Mouse (Mus musculus): Measurements from ENCODE around the gene Ugt1a5. TPM values are rescaled to one million over a fixed set of nuclear protein-coding genes. Genes with fewer than 3 reads are reported as not detected.

Ugt1a5 gene
- total and polyA plus RNA-seq, 2 experiments, result 119 to 159 TPM

- DNase-seq (ENCODE audit: extremely low read depth, low read depth, low spot score), result no peak
- TF ChIP-seq POLR2A (IDR thresholded peaks at IDR 0.05; ENCODE audit: extremely low read depth, insufficient read depth, low read length) (no peak), CTCF (IDR thresholded peaks at IDR 0.05; ENCODE audit: low read depth, low read length) (no peak)
- no peaks in the 10 kb centered on the region for H3K79me2 ChIP-seq (ENCODE audit: control insufficient read depth, insufficient read depth, low read length)
- no peak overlapping the region for H3K9ac ChIP-seq (ENCODE audit: low read depth, low read length)
- H3K27ac ChIP-seq (replicated peaks; ENCODE audit: insufficient read depth, low read depth, low read length), result no peak overlapping the region
- H3K4me1 ChIP-seq (ENCODE audit: control insufficient read depth, insufficient read depth, low read length), result peaks cover 11% of the 10 kb centered on the region
- WGBS, result 85% methylated on average over 5 of the region's 5 CpGs
- H3K36me3 ChIP-seq (ENCODE audit: control insufficient read depth, insufficient read depth, low read length), result no peaks in the 10 kb centered on the region
- no peak overlapping the region for H3K4me3 ChIP-seq (ENCODE audit: insufficient read depth, low read depth, low read length)
- no peaks in the 10 kb centered on the region for H3K27me3 ChIP-seq (ENCODE audit: control insufficient read depth, insufficient read depth, low read length)
Measured at GRCm38 (mm10) chr1:88250023-88250422, 84.2 kb downstream of the Ugt1a5 start.

- peak; percentile 62 for DNase-seq (ENCODE audit: extremely low read depth, low read depth, low spot score)
- H3K27me3 ChIP-seq (ENCODE audit: control insufficient read depth, insufficient read depth, low read length), result no peaks in the 10 kb centered on the region
- WGBS, result 44% methylated on average over 8 of the region's 8 CpGs
- H3K4me3 ChIP-seq (ENCODE audit: insufficient read depth, low read depth, low read length), result no peak overlapping the region
- H3K79me2 ChIP-seq (ENCODE audit: control insufficient read depth, insufficient read depth, low read length), result no peaks in the 10 kb centered on the region
- peaks cover 11% of the 10 kb centered on the region for H3K4me1 ChIP-seq (ENCODE audit: control insufficient read depth, insufficient read depth, low read length)
- H3K9ac ChIP-seq (ENCODE audit: low read depth, low read length), result no peak overlapping the region
- peak overlapping the region; percentile 0 for H3K27ac ChIP-seq (replicated peaks; ENCODE audit: insufficient read depth, low read depth, low read length)
- no peaks in the 10 kb centered on the region for H3K36me3 ChIP-seq (ENCODE audit: control insufficient read depth, insufficient read depth, low read length)
- no peak for TF ChIP-seq CTCF (IDR thresholded peaks at IDR 0.05; ENCODE audit: low read depth, low read length)
- TF ChIP-seq POLR2A (IDR thresholded peaks at IDR 0.05; ENCODE audit: extremely low read depth, insufficient read depth, low read length), result no peak
Measured at GRCm38 (mm10) chr1:88253106-88253505, 87.3 kb downstream of the Ugt1a5 start.

GRCm38 (mm10) chr1:88253540-88253939 lies 87.7 kb downstream of the Ugt1a5 start:
- Histone ChIP-seq H3K79me2 (ENCODE audit: control insufficient read depth, insufficient read depth, low read length) (no peaks in the 10 kb centered on the region), H3K4me1 (ENCODE audit: control insufficient read depth, insufficient read depth, low read length) (peaks cover 11% of the 10 kb centered on the region), H3K36me3 (ENCODE audit: control insufficient read depth, insufficient read depth, low read length) (no peaks in the 10 kb centered on the region), H3K27ac (replicated peaks; ENCODE audit: insufficient read depth, low read depth, low read length) (peak overlapping the region; percentile 2; the same call in 1 of the 2 replicates), H3K27me3 (ENCODE audit: control insufficient read depth, insufficient read depth, low read length) (no peaks in the 10 kb centered on the region), H3K4me3 (ENCODE audit: insufficient read depth, low read depth, low read length) (no peak overlapping the region), H3K9ac (ENCODE audit: low read depth, low read length) (no peak overlapping the region)
- peak; percentile 98 for DNase-seq (ENCODE audit: extremely low read depth, low read depth, low spot score)
- TF ChIP-seq CTCF (IDR thresholded peaks at IDR 0.05; ENCODE audit: low read depth, low read length), result no peak
- TF ChIP-seq POLR2A (IDR thresholded peaks at IDR 0.05; ENCODE audit: extremely low read depth, insufficient read depth, low read length), result no peak
- WGBS, result 44% methylated on average over 6 of the region's 6 CpGs

- WGBS, result 87% methylated on average over 12 of the region's 12 CpGs
- Histone ChIP-seq H3K4me1 (ENCODE audit: control insufficient read depth, insufficient read depth, low read length) (peaks cover 21% of the 10 kb centered on the region), H3K27me3 (ENCODE audit: control insufficient read depth, insufficient read depth, low read length) (no peaks in the 10 kb centered on the region), H3K27ac (replicated peaks; ENCODE audit: insufficient read depth, low read depth, low read length) (no peak overlapping the region), H3K79me2 (ENCODE audit: control insufficient read depth, insufficient read depth, low read length) (no peaks in the 10 kb centered on the region), H3K9ac (ENCODE audit: low read depth, low read length) (no peak overlapping the region), H3K4me3 (ENCODE audit: insufficient read depth, low read depth, low read length) (no peak overlapping the region), H3K36me3 (ENCODE audit: control insufficient read depth, insufficient read depth, low read length) (no peaks in the 10 kb centered on the region)
- no peak for DNase-seq (ENCODE audit: extremely low read depth, low read depth, low spot score)
- no peak for TF ChIP-seq POLR2A (IDR thresholded peaks at IDR 0.05; ENCODE audit: extremely low read depth, insufficient read depth, low read length)
- TF ChIP-seq CTCF (IDR thresholded peaks at IDR 0.05; ENCODE audit: low read depth, low read length), result no peak
Measured at GRCm38 (mm10) chr1:88254793-88255465, 89.1 kb downstream of the Ugt1a5 start.

DNA sequence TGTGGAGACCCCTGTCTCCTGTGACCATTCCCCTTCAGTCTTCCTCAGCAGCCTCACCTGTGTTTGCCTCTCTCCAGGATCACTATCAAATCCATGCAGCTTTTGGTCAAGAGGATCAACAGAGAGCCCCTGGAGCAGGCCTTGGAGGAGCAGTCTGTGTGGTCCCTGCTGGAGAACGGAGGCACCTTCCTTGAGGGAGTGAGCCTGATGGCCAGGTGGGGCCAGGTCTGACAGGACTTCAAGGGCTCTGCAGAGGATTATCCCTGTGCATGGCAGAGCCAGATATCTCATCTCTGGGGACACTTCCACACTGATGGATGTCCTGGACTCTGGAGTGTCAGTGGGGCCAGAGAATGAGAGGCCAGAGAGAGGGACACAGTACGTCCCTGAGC lies 89.7 kb downstream of the Ugt1a5 start:
- no peak for DNase-seq (ENCODE audit: extremely low read depth, low read depth, low spot score)
- Histone ChIP-seq H3K79me2 (ENCODE audit: control insufficient read depth, insufficient read depth, low read length) (no peaks in the 10 kb centered on the region), H3K36me3 (ENCODE audit: control insufficient read depth, insufficient read depth, low read length) (no peaks in the 10 kb centered on the region), H3K27ac (replicated peaks; ENCODE audit: insufficient read depth, low read depth, low read length) (no peak overlapping the region), H3K4me1 (ENCODE audit: control insufficient read depth, insufficient read depth, low read length) (peaks cover 25% of the 10 kb centered on the region), H3K4me3 (ENCODE audit: insufficient read depth, low read depth, low read length) (no peak overlapping the region), H3K9ac (ENCODE audit: low read depth, low read length) (no peak overlapping the region), H3K27me3 (ENCODE audit: control insufficient read depth, insufficient read depth, low read length) (no peaks in the 10 kb centered on the region)
- WGBS, result 61% methylated on average over 2 of the region's 2 CpGs
- TF ChIP-seq CTCF (IDR thresholded peaks at IDR 0.05; ENCODE audit: low read depth, low read length) (no peak), POLR2A (IDR thresholded peaks at IDR 0.05; ENCODE audit: extremely low read depth, insufficient read depth, low read length) (no peak)

DNA sequence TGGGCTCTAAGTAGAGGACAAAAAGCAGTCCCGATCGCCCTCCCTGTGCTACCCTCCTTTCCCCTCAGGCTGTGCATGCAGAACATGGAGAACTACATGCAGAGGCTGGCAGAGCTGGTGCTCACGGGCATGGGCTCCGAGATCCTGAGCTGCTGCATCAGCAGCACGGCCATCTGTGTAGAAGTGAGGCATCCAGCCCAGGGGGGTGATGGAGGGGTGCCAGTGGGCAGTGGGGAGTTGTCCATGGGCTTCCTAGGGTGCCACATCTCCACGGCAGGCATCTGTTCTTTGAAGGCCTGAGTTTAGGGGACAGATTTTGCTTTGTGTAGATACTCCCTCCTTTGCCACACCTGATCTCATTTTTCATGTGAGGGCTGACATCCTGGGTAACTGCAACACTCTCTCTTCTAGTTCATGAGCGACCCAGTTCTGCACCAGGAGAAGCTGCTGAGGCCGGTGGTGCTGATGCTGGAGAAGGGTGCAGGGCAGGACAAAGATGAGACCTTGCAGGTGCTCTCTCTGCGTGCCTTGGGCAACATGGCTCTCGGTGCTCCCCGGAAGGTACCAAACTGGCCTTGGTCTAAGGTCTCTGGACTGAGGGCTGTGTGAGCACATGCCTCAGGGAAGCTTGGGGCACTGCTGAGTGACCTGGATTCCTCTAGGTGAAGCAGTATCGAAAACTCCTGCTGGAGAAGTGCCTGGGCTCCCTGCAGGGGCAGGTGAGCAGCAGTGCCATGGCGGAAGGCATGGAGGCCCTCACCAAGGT lies 90.4 kb downstream of the Ugt1a5 start:
- Histone ChIP-seq H3K27ac (replicated peaks; ENCODE audit: insufficient read depth, low read depth, low read length) (no peak overlapping the region), H3K79me2 (ENCODE audit: control insufficient read depth, insufficient read depth, low read length) (no peaks in the 10 kb centered on the region), H3K4me3 (ENCODE audit: insufficient read depth, low read depth, low read length) (no peak overlapping the region), H3K27me3 (ENCODE audit: control insufficient read depth, insufficient read depth, low read length) (no peaks in the 10 kb centered on the region), H3K4me1 (ENCODE audit: control insufficient read depth, insufficient read depth, low read length) (peaks cover 30% of the 10 kb centered on the region), H3K9ac (ENCODE audit: low read depth, low read length) (no peak overlapping the region), H3K36me3 (ENCODE audit: control insufficient read depth, insufficient read depth, low read length) (no peaks in the 10 kb centered on the region)
- no peak for TF ChIP-seq POLR2A (IDR thresholded peaks at IDR 0.05; ENCODE audit: extremely low read depth, insufficient read depth, low read length)
- TF ChIP-seq CTCF (IDR thresholded peaks at IDR 0.05; ENCODE audit: low read depth, low read length), result no peak
- no peak for DNase-seq (ENCODE audit: extremely low read depth, low read depth, low spot score)
- 82% methylated on average over 13 of the region's 13 CpGs for WGBS

Data from liver, adult 2 months (tissue).